Mouse (Mus musculus) embryonic fibroblast, embryonic 13.5 days (primary cell): ENCODE measurements around the gene Hoxc8. TPM values are rescaled to one million over a fixed set of nuclear protein-coding genes. Genes with fewer than 3 reads are reported as not detected.

Experiments
- H3K27ac ChIP-seq: 2 replicates; pipeline ENCODE4 v1.5.1; 2012; ENCODE audit warnings: low read length, control low read depth, inconsistent platforms; ENCODE audit not compliant: insufficient read depth
- H3K4me1 ChIP-seq: 2 replicates; pipeline ENCODE4 v1.6.1; 2011; ENCODE audit warnings: low read length; ENCODE audit not compliant: control insufficient read depth, insufficient read depth
- H3K4me3 ChIP-seq: 2 replicates; pipeline ENCODE4 v1.5.1; 2011; ENCODE audit warnings: mild to moderate bottlenecking, control low read depth, low read length; ENCODE audit not compliant: insufficient read depth
- CTCF ChIP-seq: IDR thresholded peaks from 2 replicates; pipeline ENCODE4 v1.5.1; 2011; ENCODE audit warnings: mild to moderate bottlenecking, control low read depth, low read length, moderate library complexity, borderline replicate concordance; ENCODE audit not compliant: insufficient read depth
- POLR2A ChIP-seq: IDR thresholded peaks from 2 replicates; pipeline ENCODE4 v1.6.1; 2011; ENCODE audit warnings: low read depth, mild to moderate bottlenecking, control low read depth, low read length, moderate library complexity
- polyA plus RNA-seq: library from polyadenylated mRNA; stranded (reverse); fragments of >200 nt; gene quantifications from 2 replicates; pipeline ENCODE4 v1.2.4, GENCODE M21; 2011; ENCODE audit warnings: low read depth; ENCODE audit not compliant: missing spikeins, insufficient read length

The Hoxc8 gene
- polyA plus RNA-seq, 1 experiment: 28.5 TPM

DNA sequence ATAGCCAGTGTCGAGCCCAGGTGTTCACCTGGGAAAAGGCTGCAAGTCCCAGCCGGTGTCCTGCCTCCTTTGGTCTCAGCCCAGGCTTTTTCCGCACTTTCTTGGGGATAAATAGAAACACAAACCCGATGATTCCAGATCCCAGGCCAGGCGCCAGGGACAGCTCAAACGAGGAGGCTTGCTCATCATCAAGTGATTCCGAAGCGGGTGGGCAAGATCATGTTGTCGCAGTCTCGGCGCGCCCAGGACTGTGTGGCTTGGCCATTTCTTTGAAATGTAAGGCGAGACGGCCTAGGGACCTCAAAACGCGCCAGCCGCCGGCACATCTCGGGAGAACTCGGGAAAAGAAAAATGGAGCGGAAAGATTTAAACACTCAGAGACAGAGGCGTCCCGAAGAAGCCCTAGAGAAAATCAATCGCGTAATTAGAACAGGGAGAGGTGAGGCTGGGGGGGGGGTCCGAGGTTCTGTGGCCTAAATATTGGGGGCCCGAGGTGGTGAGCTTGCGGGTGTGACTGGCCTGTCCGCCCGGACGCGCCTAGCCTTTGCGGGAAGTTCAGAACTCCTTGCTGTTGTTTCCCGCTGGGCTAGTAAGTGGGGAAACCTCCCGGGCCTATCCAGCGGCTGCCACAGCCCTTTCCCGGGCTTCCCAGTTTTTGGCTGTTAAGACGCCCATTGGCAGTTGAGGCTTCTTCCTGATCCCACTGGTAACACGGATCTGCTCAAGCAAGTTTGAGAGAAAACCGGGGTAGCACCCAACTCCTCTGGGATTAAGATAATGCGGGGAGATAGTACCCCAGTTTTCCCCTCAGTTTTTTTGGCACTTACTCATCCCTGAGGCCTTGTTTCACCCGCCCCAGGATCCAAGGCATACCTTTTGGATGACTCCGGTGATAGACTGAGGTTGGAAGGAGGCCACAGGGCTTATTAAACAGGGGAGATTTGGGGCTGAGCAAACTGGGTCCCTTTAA lies 37.1 kb downstream of the Hoxc8 start:
- TF ChIP-seq CTCF: no peak
- 0 out of 2 replicates have a peak, but pooled peaks have one; percentile 3 for TF ChIP-seq POLR2A
- Histone ChIP-seq H3K4me3 (peak overlapping the region; percentile 29), H3K4me1 (peaks cover 3% of the 10 kb centered on the region), H3K27ac (peak overlapping the region; percentile 69)

DNA sequence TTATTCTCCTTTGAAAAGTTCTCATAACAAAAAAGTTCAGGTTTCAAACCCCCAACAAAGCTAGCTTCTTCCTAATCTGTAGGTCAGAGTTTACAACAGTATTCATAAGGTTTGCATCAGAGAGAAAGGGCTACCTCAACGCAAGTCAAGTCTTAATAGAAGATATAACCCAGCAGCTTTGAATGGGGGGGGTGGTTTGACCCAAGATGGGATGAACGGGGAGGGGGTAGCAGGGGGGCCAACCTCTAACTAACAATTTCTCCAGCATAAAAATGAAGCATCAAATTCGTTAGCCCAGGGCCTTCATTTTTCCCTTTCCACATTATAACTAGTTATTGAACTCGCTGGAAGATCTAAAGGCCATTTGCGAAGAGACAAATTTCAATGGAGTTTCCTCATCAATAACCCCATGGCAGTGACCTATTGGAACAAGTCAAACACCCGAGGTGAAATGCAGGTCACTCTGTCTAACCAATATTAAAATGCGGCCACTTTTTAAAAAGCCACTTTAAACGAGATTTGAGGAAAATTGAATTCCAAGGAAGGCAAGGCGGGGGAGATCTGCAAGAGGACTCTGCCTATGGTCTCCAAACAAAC lies 38.6 kb downstream of the Hoxc8 start:
- Histone ChIP-seq H3K4me3 (no peak overlapping the region), H3K27ac (no peak overlapping the region; the same call in 1 of the 2 replicates), H3K4me1 (peaks cover 5% of the 10 kb centered on the region)
- no peak for TF ChIP-seq POLR2A
- TF ChIP-seq CTCF: no peak

GRCm38 (mm10) chr15:103030142-103030541 lies 39.7 kb downstream of the Hoxc8 start:
- no peak overlapping the region for H3K27ac ChIP-seq
- peaks cover 5% of the 10 kb centered on the region for H3K4me1 ChIP-seq
- H3K4me3 ChIP-seq: no peak overlapping the region
- TF ChIP-seq CTCF (no peak), POLR2A (no peak)

DNA sequence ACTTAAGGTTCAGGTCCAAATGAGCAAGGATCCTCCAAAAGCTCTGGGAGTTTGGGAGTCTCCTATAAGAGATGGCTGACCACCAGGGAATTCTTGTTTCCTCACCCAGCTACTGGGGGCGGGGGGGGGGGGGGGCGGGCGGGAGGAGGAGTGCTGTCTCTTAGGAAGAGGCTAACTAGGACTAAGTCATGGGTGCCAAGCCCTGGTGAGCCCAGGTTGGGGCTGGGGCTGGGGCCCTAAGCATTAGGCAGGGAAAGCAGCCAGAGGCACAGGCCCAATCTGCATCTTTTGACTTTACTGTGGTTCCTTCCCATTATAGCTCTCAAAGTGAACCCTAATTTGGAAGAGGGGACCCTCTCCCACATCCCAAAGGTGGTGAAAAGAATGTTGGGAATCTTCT lies 41.8 kb downstream of the Hoxc8 start:
- H3K4me3 ChIP-seq: no peak overlapping the region
- H3K27ac ChIP-seq: peak overlapping the region; percentile 42; the same call in 1 of the 2 replicates
- H3K4me1 ChIP-seq: peaks cover 5% of the 10 kb centered on the region
- TF ChIP-seq CTCF: no peak
- TF ChIP-seq POLR2A: no peak

- TF ChIP-seq CTCF: no peak
- TF ChIP-seq POLR2A: no peak
- Histone ChIP-seq H3K27ac (peak overlapping the region; percentile 38; the same call in 1 of the 2 replicates), H3K4me3 (no peak overlapping the region), H3K4me1 (peaks cover 5% of the 10 kb centered on the region)
Observed at GRCm38 (mm10) chr15:103032646-103033575, 42.5 kb downstream of the Hoxc8 start.

DNA sequence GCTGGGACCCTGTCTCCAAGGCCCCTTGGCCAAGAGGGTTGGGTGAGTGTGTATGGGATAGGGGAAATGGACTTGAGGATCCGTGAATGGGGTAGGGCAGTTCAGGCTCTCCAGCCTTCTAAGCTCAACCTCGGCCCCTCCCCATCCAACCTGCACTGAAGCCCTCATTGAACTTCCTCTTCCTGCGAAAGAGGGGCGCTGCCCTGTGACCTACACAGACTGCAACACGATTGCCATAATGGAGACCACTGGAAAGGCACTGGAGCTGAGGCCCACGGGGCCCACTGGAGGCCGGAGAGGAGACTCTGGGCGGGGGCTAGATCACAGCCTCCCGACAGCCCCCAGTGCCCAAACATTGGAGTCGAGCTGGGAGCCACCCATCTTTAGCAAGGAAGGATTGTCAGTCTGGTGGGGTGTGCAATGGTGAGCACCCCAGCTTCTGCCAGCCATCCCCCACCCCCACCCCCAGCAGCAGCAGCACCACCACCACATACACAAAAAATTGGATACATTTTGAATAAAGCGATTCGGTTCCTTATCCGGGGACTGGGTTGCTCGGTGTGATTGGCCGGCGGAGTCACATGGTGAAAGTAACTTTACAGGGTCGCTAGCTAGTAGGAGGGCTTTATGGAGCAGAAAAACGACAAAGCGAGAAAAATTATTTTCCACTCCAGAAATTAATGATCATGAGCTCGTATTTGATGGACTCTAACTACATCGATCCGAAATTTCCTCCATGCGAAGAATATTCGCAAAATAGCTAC lies 43.8 kb downstream of the Hoxc8 start:
- peak overlapping the region; percentile 36 for H3K4me3 ChIP-seq
- no peak for TF ChIP-seq POLR2A
- no peak for TF ChIP-seq CTCF
- H3K27ac ChIP-seq: peak overlapping the region; percentile 39; the same call in 1 of the 2 replicates
- H3K4me1 ChIP-seq: peaks cover 5% of the 10 kb centered on the region

GRCm38 (mm10) chr15:103034807-103035547 lies 44.6 kb downstream of the Hoxc8 start:
- Histone ChIP-seq H3K27ac (peak overlapping the region; percentile 39; the same call in 1 of the 2 replicates), H3K4me1 (peaks cover 5% of the 10 kb centered on the region), H3K4me3 (peak overlapping the region; percentile 36)
- TF ChIP-seq CTCF (no peak), POLR2A (no peak)

DNA sequence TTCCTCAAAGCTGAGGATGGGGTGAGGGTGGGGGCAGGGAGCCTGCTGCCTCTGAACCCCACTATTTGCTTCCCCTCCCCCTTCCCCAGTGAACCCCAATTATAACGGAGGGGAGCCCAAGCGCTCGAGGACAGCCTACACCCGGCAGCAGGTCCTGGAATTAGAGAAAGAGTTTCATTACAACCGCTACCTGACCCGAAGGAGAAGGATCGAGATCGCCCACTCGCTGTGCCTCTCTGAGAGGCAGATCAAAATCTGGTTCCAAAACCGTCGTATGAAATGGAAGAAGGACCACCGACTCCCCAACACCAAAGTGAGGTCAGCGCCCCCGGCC lies 45.1 kb downstream of the Hoxc8 start:
- Histone ChIP-seq H3K27ac (no peak overlapping the region), H3K4me3 (peak overlapping the region; percentile 36), H3K4me1 (peaks cover 5% of the 10 kb centered on the region)
- TF ChIP-seq CTCF: no peak
- TF ChIP-seq POLR2A: no peak
